Mouse (Mus musculus) urinary bladder, adult 2 months (tissue): ENCODE data around the gene Emc10. TPM values are rescaled to one million over a fixed set of nuclear protein-coding genes. Genes with fewer than 3 reads are reported as not detected.
A peak's percentile ranks its signal among the peaks of the same experiment; 100 is the strongest.

Experiments used
- DNase-seq: peaks from one replicate; pipeline ENCODE4 v3.0.0; 2022; ENCODE audit warnings: low spot score
- polyA plus RNA-seq: library from polyadenylated mRNA; depleted of rRNA; stranded (reverse); fragments of >200 nt; gene quantifications from 2 replicates; pipeline ENCODE4 v1.2.3, GENCODE M21; 2012

The Emc10 gene
- polyA plus RNA-seq, 1 experiment, result 127 TPM

DNA sequence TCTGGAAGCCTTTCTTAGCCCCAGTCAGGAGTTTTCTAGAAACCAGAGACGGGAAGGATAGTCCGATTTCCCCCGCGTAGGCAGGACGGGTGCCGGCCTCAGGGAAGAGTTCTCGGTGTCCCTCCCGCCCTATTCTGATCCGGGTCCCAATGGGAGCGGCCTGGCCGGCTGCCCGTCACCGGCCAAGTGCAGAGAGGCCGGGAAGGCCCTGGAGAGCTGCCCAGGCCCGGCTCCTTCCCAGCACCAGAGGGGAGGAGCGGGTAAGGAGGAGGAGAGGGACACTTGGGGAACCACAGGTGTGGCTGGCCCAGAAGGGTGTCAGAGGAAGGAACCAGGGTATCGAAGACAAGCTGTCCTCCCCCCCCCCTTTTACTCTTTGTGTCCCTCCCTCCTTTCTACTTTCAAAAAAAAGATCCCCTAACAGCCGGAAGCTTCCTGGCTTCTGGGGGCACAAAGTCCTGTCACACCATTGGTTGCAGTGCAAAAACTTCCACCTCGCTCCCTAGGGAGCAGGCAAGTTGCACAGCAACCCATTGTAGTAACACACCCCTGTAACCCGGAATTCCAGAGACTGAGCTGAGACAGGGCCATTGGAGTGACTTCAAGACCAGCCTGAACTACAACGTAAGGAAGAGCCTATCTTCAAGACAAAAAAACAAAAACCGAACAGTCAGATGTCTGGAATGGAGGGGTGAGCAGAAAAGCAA lies 28.9 kb upstream of the Emc10 start:
- peak; percentile 61 for DNase-seq

DNA sequence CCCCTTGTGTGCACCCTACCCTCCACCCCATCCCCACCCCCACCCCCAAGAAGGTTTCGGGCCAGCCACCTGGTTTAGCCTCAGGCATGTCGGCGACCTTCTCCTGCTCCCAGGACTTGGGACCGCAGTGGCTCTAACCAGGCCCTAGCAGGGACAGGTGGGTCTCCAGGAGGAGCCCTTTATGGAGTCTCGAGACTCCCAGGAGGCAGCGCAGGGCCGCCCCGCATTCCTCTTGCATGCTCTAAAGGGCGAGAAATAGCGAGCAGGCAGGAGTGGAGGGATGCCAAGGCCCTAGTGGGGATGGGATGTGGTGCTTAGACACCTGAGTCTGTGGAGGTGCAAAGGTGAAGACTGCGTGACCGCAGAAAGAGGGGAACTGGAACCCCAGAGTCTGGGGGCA lies 28.2 kb upstream of the Emc10 start, which contains the start of gene Mybpc2:
Mybpc2 (minus strand) TSS at position 155 of the 400 bp plus-strand sequence.
- no peak for DNase-seq

DNA sequence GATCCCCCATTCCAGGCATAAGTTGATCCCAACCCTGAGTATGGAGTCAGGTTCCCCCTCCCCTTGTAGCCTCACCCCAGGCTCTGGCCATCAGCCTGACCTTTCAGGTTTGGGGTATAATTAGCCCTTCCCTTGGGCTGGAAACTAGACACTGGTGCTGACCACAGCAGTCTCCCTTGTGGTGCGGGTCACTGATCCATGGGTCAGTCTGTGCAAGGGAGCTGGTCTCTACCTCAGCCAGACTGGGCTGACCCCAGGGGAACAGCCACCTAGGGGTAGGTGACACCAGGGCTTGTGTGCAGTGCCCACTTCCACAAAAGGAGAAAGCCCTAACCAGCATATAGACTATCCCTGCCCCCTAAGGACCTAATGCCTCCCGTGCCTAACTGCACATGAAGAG lies 26.7 kb upstream of the Emc10 start:
- no peak for DNase-seq

DNA sequence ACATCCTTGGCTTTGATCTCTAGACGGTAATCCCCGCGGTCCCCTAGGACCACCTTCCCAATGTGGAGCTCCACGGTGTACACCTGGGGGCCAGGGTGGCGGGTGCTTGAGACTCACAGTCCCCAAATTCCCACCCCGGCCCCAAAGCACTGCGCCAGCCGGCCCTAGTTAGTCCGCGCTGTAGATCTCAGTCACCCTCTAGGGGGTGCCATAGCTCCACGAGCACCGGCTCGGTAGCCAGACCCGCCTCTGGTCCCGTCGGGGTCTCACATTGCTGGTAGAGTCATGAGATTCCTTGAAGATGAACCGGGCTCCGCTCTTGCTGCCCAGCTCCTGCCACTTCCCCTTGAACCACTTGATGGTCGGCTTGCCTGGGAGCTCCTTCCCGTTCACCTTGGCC lies 25.4 kb upstream of the Emc10 start:
- no peak for DNase-seq

DNA sequence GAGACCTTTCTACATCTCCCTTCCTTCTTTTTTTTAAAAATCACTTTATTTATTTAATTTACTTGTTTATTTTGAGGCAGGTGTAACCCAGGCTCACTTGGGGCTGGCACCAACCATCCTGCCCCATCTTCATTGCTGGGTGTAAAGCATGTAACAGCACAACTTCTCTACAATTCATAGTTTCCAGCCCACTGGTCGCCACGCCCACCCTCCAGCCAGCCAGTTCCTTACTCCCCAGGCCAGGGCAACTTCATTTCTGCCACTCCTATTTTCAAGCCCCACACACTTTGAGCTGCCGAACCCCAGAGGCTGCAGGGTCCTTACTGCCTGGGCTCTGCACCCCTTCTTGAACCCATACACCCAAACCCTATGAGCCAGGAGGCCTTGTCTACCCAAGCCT lies 24.7 kb upstream of the Emc10 start:
- no peak for DNase-seq

DNA sequence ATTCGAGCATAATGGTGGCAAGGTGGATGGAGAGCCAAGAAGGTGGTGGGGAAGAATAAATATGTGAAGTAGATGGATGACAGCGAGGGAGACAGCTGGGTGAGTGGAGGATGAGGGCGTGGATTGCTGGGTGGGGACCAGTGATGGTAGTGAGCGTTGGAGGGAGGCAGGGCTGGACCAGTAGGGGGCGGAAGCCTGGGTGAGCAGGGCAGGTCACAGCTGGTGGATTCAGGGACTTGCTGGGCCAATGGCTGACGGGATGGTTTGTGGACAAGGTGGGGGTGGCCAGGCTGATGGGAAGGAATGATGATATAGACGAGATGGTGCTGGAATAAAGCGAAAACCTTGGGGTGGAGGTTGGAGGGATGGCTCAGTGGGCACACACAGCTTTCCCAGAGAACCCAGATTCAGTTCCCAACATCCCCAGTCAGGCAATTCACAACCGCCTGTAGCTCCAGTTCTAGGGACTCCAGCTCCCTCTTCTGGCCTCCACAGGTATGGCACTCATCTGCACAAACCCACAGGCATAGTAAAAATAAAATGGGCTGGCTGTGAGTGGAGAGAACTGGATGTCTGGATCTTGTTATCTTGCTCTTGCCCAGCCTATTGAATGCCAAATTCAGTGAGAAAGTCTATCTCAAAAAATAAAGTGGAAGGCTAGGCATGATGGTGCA lies 23.0 kb upstream of the Emc10 start:
- no peak for DNase-seq

DNA sequence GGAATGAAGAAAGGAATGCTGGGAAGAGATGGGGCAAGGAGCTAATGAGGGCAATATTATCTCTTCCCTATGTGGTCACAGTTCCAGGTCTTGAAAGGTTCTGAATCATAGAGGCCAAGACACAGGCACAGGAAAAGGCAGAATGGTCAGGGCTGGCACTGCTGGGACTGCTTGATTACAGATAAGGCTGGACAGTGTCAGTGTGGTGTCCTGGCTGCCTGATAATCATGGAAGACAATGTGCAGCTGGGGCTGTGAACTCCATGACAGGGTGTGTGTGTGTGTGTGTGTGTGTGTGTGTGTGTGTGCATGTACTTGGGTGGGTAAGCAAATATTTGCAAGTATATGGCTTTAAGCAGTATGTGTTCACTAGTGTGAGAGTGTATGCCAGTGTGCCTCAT lies 11.2 kb upstream of the Emc10 start:
- DNase-seq, result no peak

DNA sequence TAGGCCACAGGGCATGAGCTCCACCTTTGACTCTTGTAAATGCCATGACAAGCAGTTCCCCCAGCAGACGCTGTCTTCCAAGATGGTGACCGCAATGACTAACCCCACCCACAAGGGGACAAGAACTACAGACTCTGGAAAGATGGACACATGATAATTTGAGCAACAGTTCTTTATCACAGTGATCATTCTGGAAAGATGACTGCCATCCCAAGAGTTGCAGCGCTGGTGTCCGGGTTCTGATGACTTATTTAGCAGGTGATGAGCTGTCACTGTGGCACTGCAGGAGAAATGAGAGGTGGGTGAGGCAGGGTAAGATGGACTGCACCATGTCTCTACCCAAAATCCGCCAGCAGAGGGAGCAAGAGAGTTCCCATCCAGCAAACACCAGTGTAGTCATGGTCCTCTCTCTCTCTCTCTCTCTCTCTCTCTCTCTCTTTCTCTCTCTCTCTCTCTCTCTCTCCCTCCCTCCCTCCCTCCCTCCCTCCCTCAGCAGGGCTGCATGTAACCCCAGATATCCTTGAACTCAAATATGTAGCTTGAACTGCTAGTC lies 5.3 kb upstream of the Emc10 start:
- peak; percentile 38 for DNase-seq

DNA sequence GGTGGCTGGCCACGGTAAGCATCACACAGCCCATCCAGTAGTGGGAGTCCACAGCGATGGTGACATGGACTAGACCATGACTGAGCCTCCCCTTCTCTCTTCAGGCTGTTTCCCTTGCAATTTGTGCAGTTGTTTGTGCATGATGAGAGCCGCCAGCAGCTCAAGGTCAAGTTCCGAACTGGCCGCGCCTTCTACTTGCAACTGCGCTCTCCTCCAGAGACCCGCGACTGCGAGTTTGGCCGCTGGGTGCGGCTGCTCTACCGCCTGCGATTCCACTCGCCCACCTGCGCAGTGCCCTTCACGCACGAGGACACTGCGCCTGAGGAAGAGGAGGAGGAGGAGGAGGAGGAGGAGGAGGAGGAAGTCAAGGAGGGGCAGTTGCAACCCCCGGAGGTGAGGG lies 3.7 kb upstream of the Emc10 start:
- DNase-seq, result peak; percentile 16

DNA sequence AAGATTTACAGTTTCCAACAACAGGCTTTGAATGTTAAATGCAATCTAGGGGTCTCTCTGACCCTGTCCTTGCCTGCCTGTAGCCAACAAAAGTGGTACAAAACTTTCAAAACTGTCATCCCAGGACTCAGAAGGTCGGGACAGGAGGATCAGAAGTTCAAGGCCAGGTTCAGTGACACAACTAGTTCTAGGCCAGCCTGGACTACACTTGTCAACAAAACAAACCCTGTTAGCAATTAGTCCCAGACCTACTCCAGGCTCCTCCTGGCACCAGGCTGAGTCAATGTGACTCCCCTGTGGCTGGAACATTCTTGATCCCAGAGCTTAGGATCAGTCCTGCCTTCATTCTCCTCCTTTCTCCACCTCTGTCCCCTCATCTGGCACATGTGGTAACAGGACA lies 2.6 kb upstream of the Emc10 start:
- no peak for DNase-seq

DNA sequence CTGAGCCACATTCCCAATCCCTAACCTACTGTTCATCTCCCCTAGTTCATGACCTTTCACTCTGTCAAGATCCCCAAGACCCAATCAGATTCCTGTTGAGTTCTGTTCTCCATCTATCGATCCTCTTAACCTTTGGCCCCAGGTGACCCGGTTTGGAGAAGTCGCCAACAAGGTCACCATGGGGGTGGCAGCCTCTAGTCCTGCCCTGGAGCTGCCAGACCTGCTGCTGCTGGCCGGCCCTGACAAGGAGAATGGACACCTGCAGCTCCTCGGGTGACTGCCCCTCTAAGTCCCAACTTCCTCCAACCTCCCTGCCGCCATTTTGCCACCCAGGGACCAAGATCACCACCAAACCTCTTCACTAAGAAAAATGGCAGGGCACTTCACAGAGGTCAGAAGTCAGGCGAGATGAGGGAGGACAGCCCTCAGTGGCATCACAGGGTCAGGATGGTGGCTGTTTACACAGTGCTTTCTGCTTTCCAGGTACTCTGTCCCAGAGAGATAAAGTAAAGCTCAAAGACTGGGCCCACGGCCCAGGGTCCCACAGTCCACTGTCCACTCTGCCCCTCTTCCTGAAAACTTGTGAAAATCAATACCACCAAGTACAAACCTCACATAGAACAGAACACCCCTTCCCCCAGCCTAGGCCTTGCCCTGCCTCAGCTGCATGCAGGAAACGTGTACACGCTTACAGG lies 1.2 kb upstream of the Emc10 start:
- peak; percentile 20 for DNase-seq

DNA sequence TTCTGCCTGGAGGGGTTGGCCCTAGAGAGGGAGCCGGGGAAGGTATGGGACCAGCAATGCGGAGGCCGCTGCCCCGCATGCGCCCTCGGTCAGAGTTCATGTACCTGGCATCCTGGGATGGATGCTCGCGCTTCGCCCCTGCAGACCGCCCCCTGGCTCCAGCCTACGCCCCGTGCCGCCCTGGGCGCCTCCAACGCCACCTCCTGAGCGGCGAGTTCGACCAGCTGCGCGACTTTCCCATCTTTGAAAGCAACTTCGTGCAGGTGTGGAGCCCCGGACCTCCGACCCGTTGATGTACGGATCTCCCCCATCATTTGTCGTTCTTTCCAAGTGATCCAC lies 411 bp upstream of the Emc10 start:
- DNase-seq, result no peak

DNA sequence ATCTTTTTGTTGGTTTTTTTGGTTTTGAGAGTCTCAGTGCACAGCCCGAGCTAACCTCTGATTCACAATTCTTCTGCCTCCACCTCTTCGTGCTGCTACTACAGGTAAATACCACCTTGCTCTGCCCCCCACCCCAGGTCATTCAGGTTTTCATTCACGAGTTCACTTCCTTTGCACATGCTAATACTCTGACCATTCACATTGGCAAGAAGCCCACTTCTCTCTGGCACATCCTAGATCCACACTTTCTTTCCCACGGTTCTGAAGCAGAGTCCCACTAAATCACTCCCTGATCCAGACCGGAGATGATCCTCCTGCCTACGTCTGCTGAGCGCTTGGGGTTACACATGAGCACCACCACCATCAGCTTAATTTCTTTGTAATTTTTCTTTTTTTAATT lies 1.2 kb downstream of the Emc10 start:
- DNase-seq, result no peak

DNA sequence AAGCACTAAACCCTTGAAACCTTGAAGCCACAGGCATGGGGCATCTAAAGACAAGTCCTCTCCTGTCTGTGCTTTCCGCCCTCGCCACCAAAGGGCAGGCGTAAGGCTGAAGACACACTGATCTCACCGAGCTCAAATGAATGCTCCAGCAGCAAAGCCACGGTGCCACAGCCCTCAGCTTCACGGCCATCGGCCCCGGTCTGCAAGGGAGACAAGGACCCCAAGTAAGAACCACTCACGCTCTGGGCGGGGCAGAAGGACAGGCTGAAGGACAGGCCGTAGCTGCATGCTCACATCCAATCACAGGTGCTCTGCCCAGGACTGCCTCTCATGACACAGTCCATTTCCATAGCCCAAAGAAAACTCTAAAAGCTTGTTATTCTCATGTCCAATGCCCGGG lies 1.6 kb downstream of the Emc10 start:
- DNase-seq, result peak; percentile 18

DNA sequence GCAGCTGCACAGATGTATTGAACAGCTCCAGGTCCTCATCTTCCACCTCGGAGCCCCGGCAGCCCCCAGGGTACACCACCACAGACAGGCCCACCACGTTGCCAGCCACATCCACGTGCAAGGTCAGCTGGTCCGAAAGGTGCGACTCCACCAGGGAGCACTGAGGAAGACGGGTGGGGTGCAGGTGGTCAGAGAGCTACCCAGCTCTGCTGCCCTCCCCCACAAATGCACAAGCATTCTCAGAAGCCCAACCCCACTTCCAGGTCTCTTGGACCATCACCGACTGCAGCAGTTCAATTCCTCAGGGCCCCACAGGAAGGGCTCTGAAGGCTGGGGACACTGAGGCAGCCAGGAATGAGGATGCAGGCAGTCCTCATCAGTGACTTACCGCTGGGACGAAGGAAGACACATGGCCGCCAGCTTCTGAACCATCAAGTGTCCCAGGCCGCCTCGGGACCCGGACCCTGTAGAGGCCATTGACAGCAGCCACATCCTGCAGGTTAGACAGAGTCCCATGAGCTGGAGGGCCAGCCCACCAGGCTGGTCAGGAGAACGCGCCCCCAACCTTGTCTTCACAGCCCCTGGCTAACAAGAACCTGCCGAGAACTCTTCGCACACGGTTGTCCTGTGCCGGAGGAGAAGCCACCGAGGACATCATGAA lies 4.0 kb downstream of the Emc10 start:
- DNase-seq, result peak; percentile 18

DNA sequence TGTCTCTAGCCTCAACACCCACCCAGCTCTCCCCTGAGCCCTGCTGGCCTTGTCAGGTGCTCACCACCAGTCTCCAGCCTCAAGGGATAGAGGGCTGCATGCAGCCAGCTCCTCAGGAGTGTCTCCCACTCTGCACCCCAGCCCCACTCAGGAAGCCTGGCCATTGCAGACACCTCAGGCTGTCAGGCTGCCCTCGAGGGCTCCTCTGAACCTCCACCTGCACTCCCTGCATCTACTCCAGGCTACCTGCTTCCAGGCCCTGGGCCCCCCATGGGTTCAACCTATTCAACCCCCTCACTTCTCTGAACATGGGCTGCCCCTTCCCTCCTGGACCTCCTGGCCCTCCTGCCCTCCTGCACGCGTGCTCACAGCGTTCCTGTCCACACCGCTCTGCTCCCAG lies 4.9 kb downstream of the Emc10 start:
- DNase-seq, result no peak

DNA sequence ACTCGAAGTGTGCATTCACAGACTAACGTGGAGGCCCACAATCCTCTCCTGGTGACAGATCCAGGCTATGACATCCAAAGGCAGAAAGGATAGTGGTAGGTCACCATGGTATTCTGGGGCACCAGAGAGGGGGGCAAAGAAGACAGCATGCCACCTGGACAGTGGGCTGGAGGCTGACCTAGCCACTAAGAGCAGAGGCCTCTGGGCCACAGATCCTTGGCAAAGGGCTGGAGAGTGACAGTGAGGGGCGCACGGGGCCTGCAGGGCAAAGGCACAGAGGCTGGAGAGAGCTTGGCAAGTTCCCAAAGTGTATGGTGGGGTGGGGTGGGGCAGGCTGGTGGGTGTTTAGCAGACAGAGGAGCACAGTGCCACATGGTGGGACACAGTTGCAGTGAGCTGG lies 6.0 kb downstream of the Emc10 start:
- no peak for DNase-seq

DNA sequence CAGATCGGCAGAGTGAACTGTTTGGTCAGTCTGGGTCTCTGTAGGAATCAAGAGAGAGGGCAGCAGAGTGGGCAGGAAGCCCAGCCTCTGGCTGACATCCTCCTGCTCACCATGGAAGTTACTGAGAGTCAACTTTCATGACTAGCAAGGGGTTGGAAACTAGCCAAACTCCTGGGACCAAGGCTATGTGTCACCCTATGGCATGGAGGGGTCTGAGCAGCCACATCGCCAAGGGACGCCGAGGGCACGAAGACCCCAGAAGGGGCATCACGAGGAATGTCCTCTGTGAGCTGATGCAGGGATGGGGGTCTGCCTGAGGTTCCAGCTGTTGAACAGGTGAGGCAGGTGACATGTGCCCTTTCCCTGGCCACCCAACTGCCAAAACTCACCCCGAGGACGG lies 7.8 kb downstream of the Emc10 start:
- peak; percentile 15 for DNase-seq

DNA sequence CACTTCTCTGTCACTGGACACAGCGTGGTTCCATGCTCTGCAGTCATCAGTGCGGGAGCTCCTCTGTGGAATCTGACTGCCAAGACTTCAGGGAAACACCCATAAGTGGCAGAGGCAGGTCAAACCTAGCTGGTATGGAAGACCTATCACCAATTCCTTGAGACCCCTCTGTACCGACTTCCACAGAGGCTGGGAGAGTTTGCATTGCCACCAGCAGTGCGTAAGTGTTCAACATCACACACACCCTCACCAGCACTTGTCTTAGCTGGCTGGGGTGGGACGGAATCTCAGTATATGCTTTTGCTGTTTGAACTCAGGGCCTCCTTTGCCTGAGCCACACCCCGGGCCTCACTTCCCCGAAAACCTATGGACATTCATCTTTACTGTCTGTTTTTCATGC lies 8.4 kb downstream of the Emc10 start:
- DNase-seq, result no peak

DNA sequence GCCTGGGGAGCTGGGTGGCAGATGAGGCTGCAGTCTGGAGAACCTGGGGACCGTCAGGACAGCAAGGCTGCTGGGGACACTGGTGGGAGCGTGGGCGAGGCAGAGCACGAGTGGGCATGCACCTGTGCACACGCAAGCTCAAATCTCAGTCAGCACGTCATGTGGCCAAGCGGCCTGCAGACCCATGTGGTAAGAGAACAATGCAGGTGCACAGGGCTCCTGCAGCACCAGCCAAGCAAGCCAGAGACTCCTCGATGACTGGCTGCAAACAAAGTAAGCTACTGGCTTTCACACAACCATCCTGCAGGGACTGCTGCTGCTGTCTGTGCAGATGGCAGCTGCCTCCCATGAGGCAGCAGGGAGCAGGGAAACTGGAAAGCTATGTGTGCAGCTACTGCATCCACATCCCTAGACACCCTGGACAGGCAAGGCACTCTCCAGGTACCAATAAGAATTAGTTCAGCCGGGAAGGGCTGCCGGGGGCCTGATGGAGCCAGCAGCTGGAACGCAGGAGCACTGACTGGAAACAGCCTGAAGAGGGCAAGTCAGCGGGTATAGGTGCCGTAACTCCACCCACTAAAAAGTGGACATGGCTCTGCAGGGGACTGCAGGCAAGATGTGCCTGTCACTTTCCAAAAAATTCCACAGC lies 9.3 kb downstream of the Emc10 start:
- DNase-seq, result peak; percentile 16

DNA sequence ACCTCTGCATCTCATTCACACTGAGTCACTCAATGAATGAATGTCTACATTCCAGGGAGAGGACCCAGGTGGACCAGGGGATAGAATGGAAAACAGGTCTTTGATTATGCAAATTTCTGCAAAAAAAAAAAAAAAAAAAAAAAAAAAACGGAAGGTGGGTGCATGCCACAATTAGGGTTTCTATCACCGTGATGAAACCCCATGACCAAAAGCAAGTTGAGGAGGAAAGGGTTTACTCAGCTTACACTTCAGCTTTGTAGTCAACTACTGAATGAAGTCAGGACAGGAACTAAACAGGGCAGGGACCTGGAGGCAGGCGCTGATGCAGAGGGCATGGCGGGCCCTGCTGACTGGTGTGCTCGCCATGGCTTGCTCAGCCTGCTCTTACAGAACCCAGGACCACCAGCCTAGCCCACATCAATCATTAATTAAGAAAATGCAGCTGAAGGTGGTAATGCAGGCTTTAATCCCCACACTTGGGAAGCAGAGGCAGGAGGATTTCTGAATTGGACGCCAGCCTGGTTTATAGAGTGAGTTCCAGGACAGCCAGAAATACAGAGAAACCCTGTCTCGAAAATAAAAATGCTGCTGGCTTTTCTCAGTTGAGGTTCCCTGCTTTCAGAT lies 10.6 kb downstream of the Emc10 start:
- no peak for DNase-seq
